Mouse (Mus musculus) liver, postnatal 0 days (tissue): ENCODE measurements around the gene Tmprss4.

Source experiments
- CTCF ChIP-seq: sonication (generic); IDR thresholded peaks from 2 replicates; pipeline ENCODE4 v1.5.1; 2016; ENCODE audit warnings: antibody characterized with exemption, low read depth
- EP300 ChIP-seq: IDR thresholded peaks from 2 replicates; pipeline ENCODE4 v1.6.1; 2016; ENCODE audit warnings: antibody characterized with exemption, low read depth, mild to moderate bottlenecking

DNA sequence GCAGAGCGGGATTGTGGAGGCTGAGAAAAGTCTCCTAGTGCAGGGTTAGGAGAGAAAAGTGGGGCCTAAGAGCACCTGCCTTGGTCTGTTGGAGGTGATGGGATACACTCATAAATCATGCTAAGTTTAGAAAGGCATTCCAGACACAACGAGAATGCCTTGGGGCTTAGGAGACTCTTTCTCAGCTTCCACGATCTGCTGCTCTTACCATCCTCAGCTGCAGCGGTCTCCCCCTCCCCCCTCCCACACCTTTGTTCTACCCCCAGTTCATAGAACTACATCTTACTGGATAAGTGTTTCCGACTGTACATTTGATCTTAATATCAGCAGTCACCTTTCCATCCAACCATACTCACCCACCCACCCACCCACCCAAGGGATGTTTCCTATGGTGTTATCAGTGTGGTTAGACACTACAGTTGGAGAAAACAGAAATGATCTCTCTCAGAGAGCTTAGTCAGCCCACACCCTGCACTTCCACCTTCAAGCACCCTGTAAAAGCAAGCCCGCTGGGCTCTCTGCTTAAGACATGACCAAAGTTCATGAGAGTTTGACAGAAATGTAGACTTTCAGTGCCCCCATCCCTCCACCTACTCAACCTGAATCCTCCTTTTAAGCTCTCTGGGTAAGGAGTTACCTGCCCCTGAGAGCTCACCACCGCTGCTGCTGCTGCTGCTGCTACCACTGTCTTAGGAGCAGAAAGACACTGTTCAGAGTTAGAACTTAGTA is 3.3 kb upstream of the Tmprss4 start:
- TF ChIP-seq CTCF (no peak), EP300 (no peak)
